Mouse (Mus musculus) CH12.LX (cell line): ENCODE measurements around the gene Slu7. TPM values are rescaled to one million over a fixed set of nuclear protein-coding genes. Genes with fewer than 3 reads are reported as not detected.

Source experiments
- DNase-seq: peaks from one replicate; pipeline ENCODE4 v3.0.0-alpha.2; 2013; ENCODE audit errors: extremely low read depth
- H3K27ac ChIP-seq: 2 replicates; pipeline ENCODE4 v1.5.1; 2012; ENCODE audit warnings: low read depth, mild to moderate bottlenecking, control low read depth, moderate library complexity; ENCODE audit not compliant: insufficient read depth
- H3K27me3 ChIP-seq: replicated peaks from 2 replicates; pipeline ENCODE3; 2012; ENCODE audit warnings: inconsistent platforms
- H3K36me3 ChIP-seq, 2 experiments: replicated peaks in 1 of 2; 2 replicates each; pipeline versions ENCODE3 to v1.6.1; 2012; ENCODE audit warnings: inconsistent platforms in 1 of 2, low read length in 1 of 2, mild to moderate bottlenecking in 1 of 2, mixed read lengths in 1 of 2, moderate library complexity in 1 of 2; ENCODE audit not compliant: control insufficient read depth in 1 of 2, insufficient read depth in 1 of 2
- H3K4me1 ChIP-seq, 2 experiments: 2 replicates each; pipeline ENCODE4 v1.6.1; 2012; ENCODE audit warnings: inconsistent platforms in 1 of 2, moderate library complexity in 1 of 2; ENCODE audit not compliant: insufficient read depth in 2 of 2, control insufficient read depth in 1 of 2
- H3K4me2 ChIP-seq: 2 replicates; pipeline ENCODE4 v1.6.1; 2012; ENCODE audit warnings: low read depth, mild to moderate bottlenecking, control low read depth; ENCODE audit not compliant: poor library complexity, insufficient read depth, severe bottlenecking
- H3K4me3 ChIP-seq, 3 experiments: fragments of 150-350 bp in 1 of 3; sonication (generic) in 1 of 3; replicated peaks in 1 of 3; 2 replicates each; pipeline versions ENCODE3 to v1.5.1; 2011 to 2012; ENCODE audit warnings: low read depth in 2 of 3, low read length in 2 of 3, mild to moderate bottlenecking in 2 of 3, moderate library complexity in 2 of 3, control low read depth in 1 of 3, improper control_type of control experiment in 1 of 3, inconsistent platforms in 1 of 3, mixed read lengths in 1 of 3; ENCODE audit not compliant: poor library complexity in 1 of 3
- H3K79me2 ChIP-seq: replicated peaks from 2 replicates; pipeline ENCODE4 v1.6.1; 2012; ENCODE audit warnings: mild to moderate bottlenecking, moderate library complexity; ENCODE audit not compliant: control insufficient read depth, poor library complexity, insufficient read depth, severe bottlenecking; ENCODE audit errors: extremely low read depth
- H3K9ac ChIP-seq: 2 replicates; pipeline ENCODE4 v1.6.1; 2012; ENCODE audit warnings: low read depth, mild to moderate bottlenecking, control low read depth, moderate library complexity; ENCODE audit not compliant: insufficient read depth
- H3K9me3 ChIP-seq: replicated peaks from 2 replicates; pipeline ENCODE3; 2012; ENCODE audit warnings: low read length, inconsistent platforms, mixed read lengths
- CHD1 ChIP-seq: IDR thresholded peaks from 2 replicates; pipeline ENCODE4 v1.6.1; 2012; ENCODE audit warnings: low read depth, low read length, improper control_type of control experiment, inconsistent platforms
- CHD2 ChIP-seq: IDR thresholded peaks from 2 replicates; pipeline ENCODE4 v1.6.1; 2011; ENCODE audit warnings: low read length, improper control_type of control experiment
- CTCF ChIP-seq, 2 experiments: IDR thresholded peaks in 1 of 2; conservative IDR thresholded peaks in 1 of 2; 2 replicates each; pipeline ENCODE4 v1.5.1; 2011 to 2012; ENCODE audit warnings: low read depth in 2 of 2, low read length in 2 of 2, improper control_type of control experiment in 1 of 2, inconsistent platforms in 1 of 2, mild to moderate bottlenecking in 1 of 2, moderate library complexity in 1 of 2
- E2F4 ChIP-seq: IDR thresholded peaks from 2 replicates; pipeline ENCODE4 v1.6.1; 2011; ENCODE audit warnings: low read depth, low read length, improper control_type of control experiment; ENCODE audit not compliant: insufficient replicate concordance
- ELF1 ChIP-seq: IDR thresholded peaks from 2 replicates; pipeline ENCODE4 v1.6.1; 2014; ENCODE audit warnings: low read depth, mild to moderate bottlenecking, inconsistent platforms, low read length, improper control_type of control experiment
- GABPA ChIP-seq: IDR thresholded peaks from 2 replicates; pipeline ENCODE4 v1.6.1; 2012; ENCODE audit warnings: low read depth, low read length, improper control_type of control experiment, inconsistent platforms; ENCODE audit not compliant: insufficient replicate concordance
- HCFC1 ChIP-seq: IDR thresholded peaks from 2 replicates; pipeline ENCODE4 v1.6.1; 2012; ENCODE audit warnings: low read depth, mild to moderate bottlenecking, inconsistent platforms, low read length, improper control_type of control experiment
- IRF4 ChIP-seq: IDR thresholded peaks from 2 replicates; pipeline ENCODE4 v1.6.1; 2014; ENCODE audit warnings: low read depth, mild to moderate bottlenecking, inconsistent platforms, low read length, improper control_type of control experiment
- JUN ChIP-seq: IDR thresholded peaks from 2 replicates; pipeline ENCODE4 v1.6.1; 2011; ENCODE audit warnings: low read depth, mild to moderate bottlenecking, low read length, improper control_type of control experiment, moderate library complexity; ENCODE audit not compliant: insufficient read depth
- MAX ChIP-seq: IDR thresholded peaks from 2 replicates; pipeline ENCODE4 v1.6.1; 2011; ENCODE audit warnings: low read length, improper control_type of control experiment
- MAZ ChIP-seq: IDR thresholded peaks from 2 replicates; pipeline ENCODE4 v1.6.1; 2012; ENCODE audit warnings: low read depth, mild to moderate bottlenecking, inconsistent platforms, low read length, improper control_type of control experiment, moderate library complexity
- MEF2A ChIP-seq: IDR thresholded peaks from 2 replicates; pipeline ENCODE4 v1.6.1; 2014; ENCODE audit warnings: low read depth, mild to moderate bottlenecking, inconsistent platforms, low read length, improper control_type of control experiment, borderline replicate concordance
- MXI1 ChIP-seq: IDR thresholded peaks from 2 replicates; pipeline ENCODE4 v1.6.1; 2011; ENCODE audit warnings: mild to moderate bottlenecking, low read depth, low read length, improper control_type of control experiment
- NELFE ChIP-seq: IDR thresholded peaks from 2 replicates; pipeline ENCODE4 v1.6.1; 2011; ENCODE audit warnings: low read depth, low read length, improper control_type of control experiment
- PAX5 ChIP-seq: IDR thresholded peaks from 2 replicates; pipeline ENCODE4 v1.6.1; 2012; ENCODE audit warnings: low read length, inconsistent platforms, mixed read lengths
- POLR2A ChIP-seq: IDR thresholded peaks from 2 replicates; pipeline ENCODE4 v1.6.1; 2011; ENCODE audit warnings: low read depth, mild to moderate bottlenecking, improper control_type of control experiment, low read length
- RAD21 ChIP-seq: IDR thresholded peaks from 2 replicates; pipeline ENCODE4 v1.6.1; 2011; ENCODE audit warnings: low read depth, mild to moderate bottlenecking, low read length, improper control_type of control experiment, moderate library complexity
- SIN3A ChIP-seq: IDR thresholded peaks from 2 replicates; pipeline ENCODE4 v1.6.1; 2012; ENCODE audit warnings: low read length, improper control_type of control experiment, inconsistent platforms
- SMC3 ChIP-seq: IDR thresholded peaks from 2 replicates; pipeline ENCODE4 v1.6.1; 2011; ENCODE audit warnings: low read depth, low read length, improper control_type of control experiment
- TBP ChIP-seq: conservative IDR thresholded peaks from 2 replicates; pipeline ENCODE4 v1.6.1; 2011; ENCODE audit warnings: low read depth, low read length, improper control_type of control experiment
- USF2 ChIP-seq: conservative IDR thresholded peaks from 2 replicates; pipeline ENCODE4 v1.6.1; 2011; ENCODE audit warnings: low read depth, low read length, improper control_type of control experiment
- ZC3H11A ChIP-seq: IDR thresholded peaks from 2 replicates; pipeline ENCODE4 v1.6.1; 2012; ENCODE audit warnings: low read depth, mild to moderate bottlenecking, inconsistent platforms, low read length, improper control_type of control experiment
- ZKSCAN1 ChIP-seq: IDR thresholded peaks from 2 replicates; pipeline ENCODE4 v1.6.1; 2012; ENCODE audit warnings: low read depth, inconsistent platforms, low read length, improper control_type of control experiment, borderline replicate concordance
- dilution Hi-C: fragments of 300-500 bp; cut with MboI; formaldehyde crosslinking; loops from 2 replicates; pipeline ENCODE4 v1.14.3; 2020; ENCODE audit warnings: low sequenced_read_pairs; ENCODE audit not compliant: extremely low pct_unique_long_range_greater_than_20kb, extremely low pct_ligation_motif_present
- in situ Hi-C: fragments of 300-500 bp; cut with MboI; formaldehyde crosslinking; loops from 3 replicates; pipeline ENCODE4 v1.14.3; 2019; ENCODE audit warnings: low sequenced_read_pairs, low pct_ligation_motif_present, low pct_unique_long_range_greater_than_20kb, mixed read lengths
- polyA plus RNA-seq: library from polyadenylated mRNA; unstranded; fragments of >175 nt; gene quantifications from 2 replicates; pipeline ENCODE4 v1.2.1, GENCODE M21; 2012; ENCODE audit warnings: low read depth; ENCODE audit not compliant: insufficient read length
- total RNA-seq, 2 experiments: library from RNA; depleted of rRNA; stranded (reverse); fragments of 300-350 nt in 1 of 2; fragments of >200 nt in 1 of 2; gene quantifications; 2 replicates each; pipeline ENCODE4 v1.2.3; 2012 to 2014

The Slu7 gene
- total and polyA plus RNA-seq, 3 experiments, result 41.6 to 66.8 (median 60.3) TPM

DNA sequence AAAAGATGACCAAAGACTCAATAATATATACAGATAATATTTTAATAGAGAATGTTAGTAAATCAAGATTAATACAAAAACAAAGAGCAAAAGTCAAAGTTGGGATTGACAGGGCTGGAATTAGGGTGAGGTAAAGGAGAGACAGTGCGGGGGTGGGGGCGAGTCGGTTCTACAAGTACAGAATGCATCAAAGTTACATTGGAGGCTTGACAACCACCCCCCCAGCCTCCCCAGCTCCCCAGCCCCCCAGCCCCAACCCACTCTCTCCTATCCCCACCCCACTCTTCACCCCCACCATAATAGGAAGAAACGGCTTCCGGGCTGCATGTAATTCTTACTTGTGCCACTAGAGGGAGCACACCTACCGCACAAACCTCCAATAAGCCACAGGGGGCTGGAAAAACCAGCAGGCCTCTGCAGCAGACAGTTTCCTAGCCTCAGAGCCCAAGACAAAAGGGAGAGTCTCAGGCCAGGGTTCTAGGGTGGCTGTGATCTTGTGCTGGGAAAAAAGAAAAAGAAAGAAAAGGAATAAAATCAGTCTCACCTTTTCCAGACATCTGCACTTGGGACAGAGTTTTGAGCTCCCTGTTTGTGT lies 60.4 kb downstream of the Slu7 start:
- H3K79me2 ChIP-seq, result no peaks in the 10 kb centered on the region
- TF ChIP-seq SIN3A, result no peak
- peak; percentile 90 for TF ChIP-seq MAZ
- TF ChIP-seq CHD2, result 0 out of 2 replicates have a peak, but pooled peaks have one; percentile 18
- peak; percentile 58; the same call in 1 of the 2 replicates for TF ChIP-seq ZC3H11A
- TF ChIP-seq TBP, result no peak
- no peak for TF ChIP-seq NELFE
- TF ChIP-seq GABPA, result no peak
- peak; percentile 16; the same call in 1 of the 2 replicates for TF ChIP-seq ELF1
- TF ChIP-seq SMC3, result peak; percentile 86
- TF ChIP-seq HCFC1, result no peak
- TF ChIP-seq CTCF (conservative IDR thresholded peaks at IDR 0.05 in 1 of 2, IDR thresholded peaks at IDR 0.05 in 1 of 2; ENCODE audit: low read depth in 2 of 2, low read length in 2 of 2), result peak; percentile 79 to 97
- TF ChIP-seq JUN, result no peak
- no peak for TF ChIP-seq PAX5
- peak; percentile 26; the same call in 1 of the 2 replicates for TF ChIP-seq IRF4
- TF ChIP-seq CHD1, result no peak
- TF ChIP-seq MEF2A, result peak; percentile 30; the same call in 1 of the 2 replicates
- TF ChIP-seq MXI1, result no peak
- peak; percentile 94 for TF ChIP-seq RAD21
- TF ChIP-seq ZKSCAN1, result no peak
- TF ChIP-seq MAX, result no peak
- H3K9me3 ChIP-seq, result peaks cover 4% of the 10 kb centered on the region
- no peaks in the 10 kb centered on the region for H3K4me1 ChIP-seq
- H3K27ac ChIP-seq, result no peak overlapping the region
- in situ Hi-C loops, result loop anchor here (5.0 kb wide), 1 partner anchor 93 kb away; the partner anchor contains the start of gene 4933415A04Rik
- peak; percentile 84 for DNase-seq
- H3K36me3 ChIP-seq, result no peaks in the 10 kb centered on the region
- H3K4me2 ChIP-seq, result peak overlapping the region; percentile 30; the same call in 1 of the 2 replicates
- H3K27me3 ChIP-seq, result peaks cover 8% of the 10 kb centered on the region
- dilution Hi-C loops, result no loop called here
- no peak overlapping the region for H3K9ac ChIP-seq
- H3K4me3 ChIP-seq, result no peak overlapping the region

- dilution Hi-C loops (no loop called here), in situ Hi-C loops (no loop called here)
- no peak overlapping the region for H3K4me2 ChIP-seq
- no peaks in the 10 kb centered on the region for H3K79me2 ChIP-seq
- no peaks in the 10 kb centered on the region for H3K36me3 ChIP-seq
- H3K27me3 ChIP-seq, result peaks cover 8% of the 10 kb centered on the region
- DNase-seq, result no peak
- no peaks in the 10 kb centered on the region for H3K4me1 ChIP-seq
- H3K9ac ChIP-seq, result no peak overlapping the region
- peaks cover 4% of the 10 kb centered on the region for H3K9me3 ChIP-seq
- no peak overlapping the region for H3K27ac ChIP-seq
- no peak overlapping the region for H3K4me3 ChIP-seq
- TF ChIP-seq MAZ (no peak), GABPA (no peak), USF2 (no peak), CTCF (conservative IDR thresholded peaks at IDR 0.05 in 1 of 2, IDR thresholded peaks at IDR 0.05 in 1 of 2; ENCODE audit: low read depth in 2 of 2, low read length in 2 of 2) (peak in 1 of 2 experiments; percentile 37; a peak in 2 of 4 replicates), POLR2A (no peak), ZKSCAN1 (no peak), JUN (no peak), E2F4 (no peak)
Observed at GRCm38 (mm10) chr11:43495037-43495436, 61.5 kb downstream of the Slu7 start.
